Mouse (Mus musculus): ENCODE results near the gene Proca1.
"Not testable (repeated sequence)": the region's sequence is repeated elsewhere in the genome, so short reads cannot be mapped to it uniquely, and the experiment has no call there.

Gene Proca1

DNA sequence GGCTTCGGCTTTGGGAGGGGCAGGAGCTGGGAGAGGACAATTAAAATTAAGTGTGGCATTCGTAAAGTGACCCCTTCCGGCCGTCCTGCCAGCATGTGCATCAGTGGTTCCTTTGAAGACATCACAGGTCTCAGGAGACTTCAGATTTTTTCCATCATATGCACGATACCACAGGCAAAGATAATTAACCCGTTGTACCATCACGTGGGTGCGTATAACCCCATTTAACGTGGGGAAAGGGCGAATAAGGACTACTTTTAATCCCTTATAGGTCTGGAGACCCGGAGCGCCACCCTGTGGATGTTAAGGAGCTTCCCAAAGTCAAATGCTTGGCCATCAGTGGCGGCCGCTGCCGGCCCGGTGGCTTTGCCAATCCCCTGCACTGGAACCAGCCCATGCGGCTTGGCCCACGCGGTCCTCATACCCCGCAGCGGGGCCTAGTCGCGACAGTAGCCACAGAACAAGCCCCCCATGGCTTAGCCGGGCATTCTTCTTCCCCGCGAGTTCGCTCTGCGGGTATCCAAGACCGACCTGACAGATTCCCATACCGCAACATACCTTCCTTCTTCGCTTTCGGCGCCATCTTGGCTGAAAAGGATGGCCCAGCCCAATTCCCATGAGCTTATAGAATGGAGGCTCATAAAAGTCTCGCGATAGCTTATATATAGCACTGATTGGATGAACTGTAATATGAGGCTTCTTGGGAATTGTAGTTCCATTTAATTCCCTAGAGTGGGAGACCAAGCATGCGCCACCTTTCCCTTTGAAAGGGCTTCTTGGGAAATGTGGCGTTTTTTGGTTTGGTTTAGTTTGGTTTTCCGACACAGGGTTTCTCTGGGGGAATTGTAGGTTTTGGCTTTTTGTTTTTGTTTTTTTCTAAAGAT is 10.0 kb upstream of the Proca1 start, which contains the start of gene Rpl23a:
Rpl23a (minus strand) TSS at position 624 of the 884 bp plus-strand sequence.
- peak; percentile 75 to 76 for DNase-seq

DNA sequence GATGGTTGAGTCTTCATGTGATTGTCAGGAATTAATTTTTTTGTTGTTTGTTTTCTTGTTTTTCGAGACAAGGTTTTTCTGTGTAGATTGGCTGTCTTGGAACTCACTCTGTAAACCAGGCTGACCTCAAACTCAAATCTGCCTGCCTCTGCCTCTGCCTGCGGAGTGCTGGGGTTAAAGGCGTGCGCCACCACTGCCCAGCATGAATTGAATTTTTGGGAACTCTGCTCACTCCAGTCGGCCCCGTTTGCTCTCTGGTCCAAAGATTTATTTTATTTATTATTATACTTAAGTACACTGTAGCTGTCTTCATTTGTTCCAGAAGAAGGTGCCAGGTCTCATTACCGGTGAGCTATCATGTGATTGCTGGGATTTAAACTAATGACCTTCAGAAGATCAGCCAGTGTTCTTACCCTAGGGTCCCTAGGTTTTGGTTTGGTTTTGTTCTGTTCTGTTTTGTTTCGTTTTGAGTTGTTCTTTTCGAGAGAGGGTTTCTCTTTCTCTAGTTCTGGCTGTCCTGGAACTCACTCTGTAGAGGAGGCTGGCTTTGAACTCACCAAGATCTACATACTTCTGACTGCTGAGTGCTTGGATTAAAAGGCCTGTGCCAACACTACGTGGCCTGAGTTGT is 9.2 kb upstream of the Proca1 start:
- DNase-seq: no peak

DNA sequence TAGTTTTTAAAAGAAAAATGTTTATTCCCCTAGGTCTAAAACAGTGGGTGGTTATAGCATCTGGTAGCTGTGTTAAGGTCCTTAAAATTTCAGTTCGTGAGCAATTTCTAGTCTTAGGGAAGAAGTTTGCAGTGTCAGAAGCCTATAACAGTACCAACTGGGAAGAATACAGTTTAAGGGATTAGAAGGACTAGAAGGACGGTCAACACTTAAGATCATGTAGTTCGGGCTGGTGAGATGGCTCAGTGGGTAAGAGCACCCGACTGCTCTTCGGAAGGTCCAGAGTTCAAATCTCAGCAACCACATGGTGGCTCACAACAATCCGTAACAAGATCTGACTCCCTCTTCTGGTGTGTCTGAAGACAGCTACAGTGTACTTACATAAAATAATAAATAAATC is 8.5 kb upstream of the Proca1 start:
- not testable (repeated sequence) for DNase-seq

DNA sequence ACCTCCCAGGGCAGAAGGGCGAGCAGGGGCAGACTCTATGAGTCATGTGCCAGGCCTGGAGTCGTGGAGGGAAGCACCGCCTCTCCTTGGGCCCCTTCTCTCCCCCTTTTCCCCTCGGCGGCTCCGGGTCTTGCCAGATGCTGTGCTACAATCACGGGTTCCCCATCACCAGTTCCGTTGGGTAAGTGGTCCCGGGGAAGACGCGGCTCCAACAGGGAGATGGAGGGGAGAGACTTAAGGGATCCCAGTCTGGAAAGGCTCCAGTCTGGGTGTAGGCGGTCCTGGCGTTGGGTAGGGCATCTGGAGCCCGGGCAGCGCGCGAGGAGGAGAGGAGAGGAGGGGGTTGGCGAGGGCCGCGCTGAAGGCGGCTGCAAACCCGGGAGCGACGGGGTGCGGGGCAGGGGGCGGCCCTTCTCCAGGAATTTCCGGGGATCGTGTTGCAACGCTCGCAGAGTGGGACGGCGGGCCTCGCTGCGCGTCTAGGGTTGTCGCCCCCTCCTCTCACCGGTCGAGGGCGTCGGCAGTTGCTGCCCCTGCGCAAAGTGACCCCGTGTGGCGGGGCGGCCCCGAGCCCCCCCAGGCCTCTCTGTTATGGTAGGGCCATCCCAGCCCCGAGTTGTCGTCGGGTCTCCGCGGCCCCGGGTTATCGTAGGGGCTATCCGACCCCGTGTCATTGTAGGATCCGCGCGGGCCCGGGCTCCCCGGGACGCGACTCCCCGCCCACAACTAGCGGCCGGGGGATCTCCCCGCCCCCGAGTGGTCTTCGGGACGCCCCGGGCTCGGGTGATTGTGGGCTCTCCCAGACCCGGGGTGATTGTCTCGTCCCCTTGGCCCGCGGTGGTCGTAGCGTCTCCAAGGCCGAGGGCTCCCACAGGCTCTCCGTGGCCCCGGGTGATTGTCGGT is 4.6 kb upstream of the Proca1 start, which contains the start of gene Rab34:
Rab34 (plus strand) TSS at position 100 of the 903 bp plus-strand sequence.
- peak; percentile 27 to 33 for DNase-seq

DNA sequence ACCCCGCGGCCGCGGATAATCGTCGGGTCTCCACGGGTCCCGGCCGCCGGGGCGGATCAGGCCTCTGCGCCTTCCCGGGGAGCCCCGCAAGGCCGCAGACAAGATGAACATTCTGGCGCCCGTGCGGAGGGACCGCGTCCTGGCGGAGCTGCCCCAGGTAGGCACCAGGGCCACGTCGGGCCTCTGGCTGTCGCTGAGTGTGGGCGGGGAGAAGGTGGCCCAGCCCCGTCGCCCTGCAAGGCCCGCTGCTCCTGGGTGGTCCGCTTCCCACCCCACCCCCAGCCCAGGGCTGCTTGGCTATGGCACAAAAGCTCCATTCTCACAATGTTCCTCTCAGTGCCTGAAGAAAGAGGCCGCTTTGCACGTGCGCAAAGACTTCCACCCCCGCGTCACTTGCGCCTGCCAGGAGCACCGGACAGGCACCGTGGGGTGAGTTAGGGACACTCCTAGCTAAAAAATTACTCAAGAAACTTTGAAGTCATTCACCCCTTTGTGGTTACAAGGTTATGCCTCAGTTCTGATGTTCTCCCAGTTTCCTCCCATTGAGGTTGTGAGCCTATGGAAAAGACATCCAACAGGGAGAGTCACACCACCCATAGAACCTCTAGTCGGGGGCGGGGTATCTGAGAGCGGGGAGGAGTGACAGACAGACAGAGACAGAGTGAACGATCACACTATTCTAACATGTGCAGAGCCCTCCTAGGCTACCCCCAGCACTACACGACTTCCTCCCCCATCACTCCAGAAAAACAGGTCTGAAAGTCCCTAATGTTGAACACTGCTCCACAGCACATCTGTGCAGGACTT is 3.8 kb upstream of the Proca1 start:
- peak; percentile 34 to 53 for DNase-seq

DNA sequence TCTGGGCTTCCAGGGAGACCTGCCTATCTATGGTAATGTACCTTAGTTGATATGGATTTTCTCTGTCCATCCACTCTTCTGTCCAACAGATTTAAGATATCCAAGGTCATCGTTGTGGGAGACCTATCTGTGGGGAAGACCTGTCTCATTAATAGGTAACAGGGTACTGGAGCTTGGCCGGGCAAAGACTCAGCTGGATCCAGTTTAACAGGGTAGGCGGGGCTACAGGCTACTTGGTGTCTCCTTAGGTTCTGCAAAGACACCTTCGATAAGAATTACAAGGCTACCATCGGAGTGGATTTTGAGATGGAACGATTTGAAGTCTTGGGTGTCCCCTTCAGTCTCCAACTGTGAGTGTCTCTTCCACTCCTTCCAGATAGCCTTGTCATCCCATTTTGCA is 3.2 kb upstream of the Proca1 start:
- DNase-seq: no peak

DNA sequence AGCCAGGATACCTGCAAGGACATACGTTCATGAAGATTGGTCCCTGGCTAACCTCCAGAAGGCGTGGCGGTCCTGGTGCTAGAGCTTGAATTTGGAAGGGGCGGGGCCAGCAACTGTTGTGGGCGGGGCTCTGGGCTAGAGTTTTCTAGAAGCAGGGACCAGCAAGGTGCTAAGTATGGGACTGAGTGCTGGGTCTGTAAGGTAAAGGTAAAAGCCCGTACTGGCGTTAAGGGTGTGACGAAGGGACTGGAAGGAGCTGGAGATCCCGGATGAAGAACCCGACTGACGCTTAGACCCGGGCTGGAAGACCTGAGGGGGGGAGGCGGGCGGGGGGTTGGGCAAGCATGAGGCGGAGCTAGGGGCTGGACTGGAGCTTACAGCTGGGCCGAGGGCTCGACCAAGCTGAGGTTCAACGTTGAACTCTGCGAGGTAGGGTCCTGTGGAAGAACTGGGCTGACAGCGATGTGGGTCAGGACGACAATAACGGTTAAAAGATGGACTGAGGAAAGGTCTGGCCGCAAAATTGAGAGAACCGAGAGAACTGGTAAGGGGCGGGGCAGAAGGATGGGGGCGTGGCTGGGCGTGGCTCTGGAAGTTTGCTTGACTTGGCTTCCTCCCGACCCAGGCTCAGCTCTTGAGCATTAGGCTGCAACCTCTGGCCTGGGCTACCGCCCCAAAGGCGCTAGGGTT is 1.4 kb downstream of the Proca1 start:
- DNase-seq: peak; percentile 86 to 87

DNA sequence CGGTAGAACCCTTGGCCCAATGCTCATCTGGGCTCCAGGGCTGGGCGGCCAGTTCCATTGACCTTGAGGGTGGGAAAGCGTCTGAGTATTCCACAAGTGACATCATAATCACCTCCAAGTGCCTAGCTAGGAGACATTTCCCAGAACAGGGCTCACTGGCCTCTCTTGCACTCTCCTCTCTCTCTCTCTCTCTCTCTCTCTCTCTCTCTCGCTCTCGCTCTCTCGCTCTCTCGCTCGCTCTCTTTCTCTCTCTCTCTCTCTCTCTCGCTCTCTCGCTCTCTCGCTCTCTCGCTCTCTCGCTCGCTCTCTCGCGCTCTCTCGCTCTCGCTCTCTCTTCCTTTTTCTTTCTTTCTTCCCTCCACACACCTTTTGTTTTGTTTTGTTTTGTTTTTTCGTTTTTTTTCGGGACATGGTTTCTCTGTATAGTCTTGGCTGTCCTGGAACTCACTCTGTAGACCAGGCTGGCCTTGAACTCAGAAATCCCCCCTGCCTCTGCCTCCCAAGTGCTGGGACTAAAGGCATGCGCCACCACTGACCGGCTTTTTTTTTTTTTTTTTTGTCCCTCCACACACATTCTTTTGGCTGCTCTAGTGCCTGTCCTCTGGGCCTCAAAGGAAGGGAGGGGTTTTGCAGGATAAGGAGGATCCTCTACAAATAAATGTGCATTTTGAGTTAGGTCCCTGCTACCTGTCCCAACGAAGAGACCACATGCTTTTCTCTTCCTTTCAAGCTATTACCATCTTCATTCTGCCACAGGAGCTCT is 2.1 kb downstream of the Proca1 start:
- no peak for DNase-seq

DNA sequence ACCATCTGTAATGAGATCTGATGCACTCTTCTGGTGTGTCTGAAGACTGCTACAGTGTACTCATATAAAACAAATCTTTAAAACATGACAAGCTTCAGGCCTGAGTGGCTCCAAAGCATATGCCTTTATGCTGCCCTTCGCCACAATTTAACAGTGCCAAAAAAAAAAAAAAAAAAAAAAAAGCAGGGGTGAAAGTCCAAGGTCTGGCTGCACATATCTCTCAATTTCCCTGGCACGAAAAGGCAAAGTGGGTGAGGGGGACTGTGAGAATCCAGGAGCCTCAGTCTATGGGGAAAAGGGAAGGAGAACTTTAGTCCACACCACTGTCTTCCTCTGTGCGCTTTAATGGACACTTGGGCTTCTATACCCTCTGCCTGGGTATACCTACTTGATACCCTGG is 9.2 kb downstream of the Proca1 start:
- no peak for DNase-seq

DNA sequence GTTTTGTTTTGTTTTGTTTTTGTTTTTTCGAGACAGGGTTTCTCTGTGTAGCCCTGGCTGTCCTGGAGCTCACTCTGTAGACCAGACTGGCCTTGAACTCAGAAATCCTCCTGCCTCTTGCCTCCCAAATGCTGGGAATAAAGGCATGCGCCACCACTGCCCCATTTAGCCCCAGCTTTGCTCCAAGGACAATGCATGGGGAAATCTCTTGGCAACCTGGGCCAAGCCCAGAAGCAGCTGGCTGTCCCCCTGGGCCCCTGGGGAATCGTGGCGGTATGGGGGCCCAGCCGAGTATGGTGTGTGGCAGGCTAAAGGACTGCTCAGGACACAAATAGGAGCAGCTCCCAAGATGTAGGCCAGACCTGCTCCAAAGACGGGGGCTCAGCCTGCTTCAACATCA is 11.1 kb downstream of the Proca1 start:
- no peak for DNase-seq

DNA sequence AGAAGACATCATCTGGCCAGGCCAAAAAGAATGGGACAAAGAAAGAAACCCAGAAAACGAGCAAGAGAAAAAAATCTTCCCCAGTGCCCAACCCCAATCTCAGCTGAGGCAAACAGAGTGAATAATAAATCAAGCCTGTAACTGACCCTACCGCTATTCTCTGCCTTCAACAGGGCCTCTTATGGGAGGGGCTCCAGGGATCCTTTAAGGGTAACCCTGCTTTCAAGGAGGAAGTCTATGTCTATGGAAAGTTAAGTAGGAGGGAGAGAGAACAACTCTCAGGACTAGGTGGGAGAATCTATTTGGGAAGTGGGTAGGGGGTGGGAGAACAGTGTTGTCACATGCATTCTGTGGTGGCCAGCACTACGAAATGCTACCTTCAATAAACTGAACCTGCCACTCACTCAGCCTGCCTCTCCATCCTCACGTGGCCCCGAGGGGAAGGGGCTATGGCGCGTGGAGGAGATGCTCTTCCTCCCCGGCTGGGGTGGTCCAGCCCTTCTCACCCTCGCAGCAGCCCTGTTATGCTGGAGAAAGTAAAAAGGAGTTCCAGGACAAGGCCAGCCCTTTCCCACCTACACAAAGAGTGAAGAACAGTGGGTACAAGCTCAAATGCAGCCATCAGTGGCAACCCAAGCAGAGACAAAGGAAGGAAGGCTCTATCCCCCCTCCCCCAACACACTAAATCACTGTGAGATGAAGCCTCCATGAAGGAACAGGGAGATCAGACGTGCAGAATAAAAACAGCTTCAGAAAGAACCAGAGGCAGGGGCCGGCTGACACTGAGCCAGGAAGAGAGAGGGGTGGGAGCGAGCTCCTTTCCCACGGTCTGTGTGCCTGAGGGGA is 12.4 kb downstream of the Proca1 start:
- no peak for DNase-seq

DNA sequence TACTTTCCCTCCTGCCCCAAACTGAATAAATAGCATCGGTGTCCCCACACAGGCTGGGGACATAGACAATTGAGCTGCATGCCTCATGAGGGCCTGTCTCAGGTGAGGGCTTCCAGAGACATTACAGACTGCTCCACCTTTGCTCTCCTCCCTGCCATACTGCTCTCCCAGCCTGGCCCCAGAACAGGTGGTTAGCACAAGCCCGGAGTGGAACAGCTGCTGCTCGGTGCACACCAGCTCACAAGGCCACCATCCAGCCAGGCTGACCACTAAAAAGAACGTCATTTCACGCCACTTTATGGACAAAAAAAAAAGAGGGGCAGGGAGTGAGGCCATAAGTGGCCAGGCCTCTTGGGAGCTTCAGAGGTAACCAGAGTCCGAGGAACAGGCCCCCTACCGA is 14.0 kb downstream of the Proca1 start:
- no peak for DNase-seq

DNA sequence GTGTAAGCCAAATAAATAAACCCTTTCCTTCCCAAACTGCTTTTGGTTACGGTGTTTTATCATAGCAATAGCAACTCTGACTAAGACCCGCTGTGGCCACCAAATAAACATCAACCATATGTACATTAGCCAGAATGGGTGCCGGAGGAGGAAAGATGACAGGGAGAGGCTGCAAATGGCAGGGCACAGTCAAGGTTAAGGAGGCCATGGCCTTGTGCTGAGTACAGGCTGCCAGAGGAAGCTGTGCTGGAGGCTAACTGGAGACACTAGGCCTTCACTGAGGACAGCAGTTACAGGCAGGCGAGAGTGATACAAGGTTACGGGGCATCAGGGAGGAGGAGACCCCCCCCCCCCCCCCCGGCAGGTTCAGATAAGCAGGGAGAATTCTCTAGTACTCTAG is 16.7 kb downstream of the Proca1 start:
- no peak for DNase-seq

DNA sequence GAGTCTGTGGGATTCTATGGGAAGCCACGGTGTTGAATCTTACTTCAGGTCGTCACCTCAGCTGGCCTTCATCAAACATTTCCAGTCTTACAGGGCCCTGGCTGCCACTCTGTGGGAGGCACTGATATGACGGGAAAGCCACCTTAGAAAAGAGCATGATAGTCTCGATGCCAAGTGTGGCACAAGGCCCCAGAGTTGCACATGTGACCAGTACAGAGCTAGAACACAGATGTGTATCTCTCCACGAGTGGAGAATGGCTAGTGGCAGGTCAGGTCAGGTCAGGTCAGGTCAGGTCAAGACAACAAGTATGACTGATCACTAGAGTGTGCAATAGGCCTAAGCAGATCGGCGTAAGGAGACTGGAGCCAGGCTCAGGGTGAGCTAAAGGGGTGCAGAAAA is 17.4 kb downstream of the Proca1 start:
- no peak for DNase-seq

DNA sequence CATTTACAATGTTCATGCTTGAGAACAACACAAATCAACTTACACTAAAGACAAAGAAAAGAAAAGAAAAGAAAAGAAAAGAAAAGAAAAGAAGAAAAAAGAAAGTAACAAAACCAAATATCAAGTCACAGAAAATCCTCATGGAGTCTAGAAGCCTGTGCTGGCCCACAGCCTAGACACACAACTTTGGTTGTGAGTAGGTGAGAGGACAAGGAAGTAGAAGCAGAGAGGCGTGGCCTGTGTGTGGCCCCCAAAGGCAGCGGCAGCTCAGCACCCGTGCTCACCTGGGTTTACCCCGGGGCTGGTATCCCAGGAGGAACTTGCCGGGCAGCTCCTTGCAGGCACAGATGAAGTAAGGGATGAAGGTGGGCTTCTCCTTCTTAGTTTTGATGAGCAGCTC is 18.3 kb downstream of the Proca1 start:
- no peak for DNase-seq

DNA sequence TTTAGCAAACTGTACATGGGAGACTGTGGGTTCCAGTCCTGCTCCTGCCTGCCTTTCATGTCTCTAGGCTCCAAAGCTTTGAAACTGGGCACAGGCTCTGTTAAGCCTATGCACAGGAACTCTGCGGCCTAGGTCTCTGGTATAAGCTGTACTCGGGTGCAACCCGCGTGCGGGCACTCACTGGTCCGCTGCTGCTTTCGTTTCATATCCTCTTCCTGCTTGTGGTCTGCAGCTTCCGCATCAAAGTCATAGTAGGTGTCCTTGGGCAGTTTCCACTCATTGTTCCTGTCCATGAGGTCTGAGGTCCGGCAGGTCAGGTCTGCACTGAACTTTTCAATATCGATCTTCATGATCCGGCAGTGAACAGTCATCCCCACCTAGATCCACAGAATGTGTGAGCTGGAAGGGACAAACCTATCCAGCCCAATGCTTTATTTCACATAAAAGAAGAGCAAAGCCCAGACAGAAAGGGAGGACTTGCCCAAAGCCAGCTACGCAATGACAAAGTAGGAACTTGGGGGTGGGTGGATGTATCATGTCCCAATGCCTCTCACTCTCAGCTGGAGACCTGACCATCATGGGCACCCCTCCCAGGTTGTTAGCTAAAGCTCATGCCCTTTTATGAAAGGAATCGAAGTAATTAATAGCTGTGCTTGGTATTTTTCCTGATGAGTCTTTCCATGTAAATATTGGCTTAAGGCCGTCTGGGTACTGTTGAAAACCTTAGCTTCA is 20.1 kb downstream of the Proca1 start:
- peak; percentile 51 to 58 for DNase-seq

DNA sequence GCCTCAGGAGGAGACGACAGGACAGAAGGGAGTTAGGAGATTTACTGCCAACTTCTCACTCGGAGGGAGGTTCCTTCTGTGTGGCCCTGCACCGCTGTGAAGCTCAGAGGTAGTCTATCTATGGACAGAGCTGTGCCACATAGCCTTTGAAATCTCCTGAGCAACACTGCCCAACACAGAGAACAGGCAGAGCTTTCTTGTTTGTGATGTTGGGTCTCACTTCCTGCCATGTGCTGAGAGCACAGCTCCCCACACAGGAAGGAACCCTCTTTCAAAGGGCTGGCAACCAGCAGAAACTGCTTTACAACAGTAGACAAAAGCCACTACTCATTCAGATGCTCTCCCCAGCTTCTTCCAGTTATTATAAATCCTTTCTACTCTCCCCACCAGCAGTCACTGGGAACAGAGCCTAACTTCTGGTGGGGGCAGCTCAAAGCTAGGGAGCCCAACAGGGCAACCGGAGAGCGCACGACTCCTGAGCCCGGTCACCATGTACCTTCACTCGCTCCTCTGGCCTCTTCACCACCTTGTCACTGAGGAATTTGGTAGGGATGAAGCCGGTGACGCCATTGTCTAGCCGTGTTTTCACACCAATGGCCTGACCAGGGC is 22.6 kb downstream of the Proca1 start:
- DNase-seq: no peak

DNA sequence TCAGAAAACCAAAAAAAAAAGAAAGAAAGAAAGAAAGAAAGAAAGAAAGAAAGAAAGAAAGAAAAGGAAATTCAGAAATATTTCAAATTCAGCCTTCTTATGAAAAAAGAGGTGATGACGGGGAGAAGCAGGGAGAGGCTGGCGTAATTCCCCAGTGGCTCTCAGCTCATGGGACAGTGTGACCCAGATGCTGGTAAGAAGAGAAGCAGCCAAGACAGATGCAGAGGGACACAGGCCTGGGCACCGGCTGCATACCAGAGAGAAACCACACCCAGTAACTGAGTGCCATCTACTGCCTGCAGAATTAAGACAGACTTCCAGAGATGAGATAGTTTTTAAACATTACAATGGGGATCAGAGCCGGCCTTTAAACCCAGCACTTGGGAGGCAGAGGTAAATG is 30.4 kb downstream of the Proca1 start:
- DNase-seq: no peak

DNA sequence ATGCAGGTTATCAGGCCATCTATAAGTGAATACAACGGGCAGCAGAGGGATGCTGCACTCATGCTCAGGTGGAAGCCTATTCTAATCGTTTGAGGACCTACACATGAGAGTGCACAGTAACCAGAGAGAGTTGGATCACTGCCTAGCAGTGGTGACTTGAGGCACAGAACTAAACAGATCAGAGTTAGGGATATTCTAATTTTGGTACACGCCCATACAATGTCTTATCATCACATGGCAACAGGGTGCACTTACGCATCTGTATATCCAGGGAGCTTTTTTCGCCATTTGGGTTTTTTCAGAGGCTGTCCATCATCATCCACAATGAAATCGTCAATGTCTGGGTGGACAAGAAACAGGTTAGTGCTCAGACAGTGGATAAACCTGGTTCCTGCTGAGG is 38.3 kb downstream of the Proca1 start:
- no peak for DNase-seq
